Mouse (Mus musculus): ENCODE measurements around the gene Tnfrsf22.
A peak's percentile ranks its signal among the peaks of the same experiment; 100 is the strongest.
"Not testable (repeated sequence)": the region's sequence is repeated elsewhere in the genome, so short reads cannot be mapped to it uniquely, and the experiment has no call there.

The Tnfrsf22 gene

DNA sequence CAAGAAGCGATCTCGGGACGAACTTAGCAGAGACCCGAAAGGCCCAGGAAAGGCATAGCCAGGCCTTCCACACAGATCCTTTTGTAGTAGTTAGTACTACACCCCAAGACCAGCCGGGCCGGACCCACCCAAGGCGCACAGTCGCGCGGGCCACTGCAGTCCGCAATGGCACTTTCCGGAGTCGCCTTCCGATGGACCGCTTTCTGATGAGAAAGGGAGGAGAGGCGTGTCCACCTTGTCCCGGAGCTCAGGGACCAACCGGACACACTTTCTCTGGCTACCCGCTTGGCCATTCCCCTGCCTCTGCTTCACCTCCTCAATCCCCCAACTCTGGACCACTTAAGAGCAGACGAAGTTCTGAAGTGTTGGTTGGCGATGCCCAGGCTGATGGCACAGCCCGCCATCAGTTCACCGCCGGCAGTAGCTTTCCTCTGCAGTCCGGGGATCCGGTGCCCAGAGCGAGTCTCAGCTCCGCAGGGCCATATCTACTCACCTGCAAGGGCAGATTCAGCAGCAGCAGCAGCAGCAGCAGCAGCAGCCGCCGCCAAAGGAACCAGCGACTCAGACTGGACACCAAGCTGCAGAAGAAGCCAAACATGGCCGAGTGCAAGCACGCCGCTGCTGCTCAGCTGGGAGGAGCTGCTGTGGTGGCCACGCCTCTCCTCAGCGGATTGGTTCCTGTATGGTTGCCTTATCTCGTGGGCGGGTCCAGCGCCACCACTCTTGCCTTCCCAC lies at the start of gene Tnfrsf22:
Tnfrsf22 (minus strand) TSS at position 628 of the 735 bp plus-strand sequence.
- peak; percentile 84 to 85 for DNase-seq (ENCODE audit: low spot score in 2 of 2)

DNA sequence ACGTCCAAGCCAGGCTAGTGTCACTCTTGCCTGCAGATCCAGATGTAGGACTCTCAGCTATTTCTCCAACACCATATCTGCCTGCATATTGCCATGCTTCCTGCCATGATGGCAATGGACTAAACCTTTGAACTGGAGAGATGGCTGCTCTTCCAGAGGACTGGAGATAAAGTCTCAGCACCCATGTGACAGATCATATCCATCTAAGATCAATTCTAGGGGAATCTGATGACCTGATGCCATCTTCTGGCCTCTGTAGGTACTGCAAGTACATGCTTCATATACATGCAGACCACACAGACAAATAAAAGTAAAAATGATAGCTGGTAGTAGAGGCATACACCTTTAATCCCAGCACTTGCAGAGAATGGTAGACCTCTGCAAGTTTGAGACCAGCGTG lies 46.7 kb upstream of the Tnfrsf22 start:
- peak in 1 of 2 experiments; percentile 25 for DNase-seq (ENCODE audit: low spot score in 2 of 2)

DNA sequence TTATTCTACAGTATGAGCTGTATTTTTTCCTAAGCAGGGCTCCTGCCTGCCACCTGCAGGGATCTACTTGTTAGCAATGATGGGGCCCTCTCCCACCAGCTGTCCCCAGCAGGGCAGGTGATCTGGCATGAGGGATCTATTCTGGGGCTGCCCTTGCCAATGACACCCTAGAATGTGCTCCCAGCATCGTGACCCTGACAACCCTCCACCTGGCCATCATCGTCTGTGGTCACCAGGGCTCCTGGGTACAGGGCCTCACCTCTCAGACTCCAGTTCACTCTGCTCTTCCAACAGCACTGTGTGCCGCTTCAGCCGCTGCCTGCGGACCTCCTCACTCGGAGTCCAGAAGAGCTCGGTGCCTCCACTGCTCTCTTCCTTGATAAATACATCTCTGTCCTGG lies 45.1 kb upstream of the Tnfrsf22 start:
- no peak for DNase-seq (ENCODE audit: low spot score in 2 of 2)

DNA sequence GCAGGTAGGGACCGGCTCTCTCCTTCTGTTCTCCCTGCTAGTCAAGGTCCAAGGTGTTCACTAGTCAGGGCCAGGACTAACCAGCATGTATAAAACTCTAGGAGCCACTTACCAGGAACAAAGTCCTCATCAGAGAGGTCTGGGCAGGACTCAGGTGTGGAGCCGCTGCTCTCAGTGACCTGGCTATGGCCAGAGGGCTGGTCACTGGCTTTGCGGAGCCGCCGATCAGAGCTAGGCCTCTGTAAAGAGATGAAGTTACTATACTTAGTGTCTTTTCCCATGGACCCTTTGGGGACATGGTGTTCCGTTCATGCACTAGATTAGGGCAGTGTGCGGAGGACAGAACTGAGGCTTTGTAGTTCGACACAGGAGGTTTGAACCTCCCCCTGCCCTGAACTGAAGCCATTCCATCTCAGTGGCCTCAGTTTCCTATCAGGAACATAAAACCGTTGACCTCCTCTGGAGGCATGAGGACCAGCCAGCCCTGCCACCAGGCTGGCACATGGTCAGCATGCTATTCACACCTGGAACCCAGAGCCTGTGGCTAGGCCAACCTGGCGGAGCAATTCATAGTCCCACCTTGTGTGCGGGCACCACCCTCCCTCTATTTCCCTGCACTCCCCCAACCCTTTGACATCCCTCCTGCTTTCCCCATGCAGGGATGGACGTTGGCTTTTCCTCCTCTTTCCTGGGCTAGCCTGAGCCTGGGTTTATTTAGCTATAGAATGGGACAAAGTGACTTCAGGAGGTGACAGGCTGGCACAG lies 43.5 kb upstream of the Tnfrsf22 start:
- no peak for DNase-seq (ENCODE audit: low spot score in 2 of 2)

DNA sequence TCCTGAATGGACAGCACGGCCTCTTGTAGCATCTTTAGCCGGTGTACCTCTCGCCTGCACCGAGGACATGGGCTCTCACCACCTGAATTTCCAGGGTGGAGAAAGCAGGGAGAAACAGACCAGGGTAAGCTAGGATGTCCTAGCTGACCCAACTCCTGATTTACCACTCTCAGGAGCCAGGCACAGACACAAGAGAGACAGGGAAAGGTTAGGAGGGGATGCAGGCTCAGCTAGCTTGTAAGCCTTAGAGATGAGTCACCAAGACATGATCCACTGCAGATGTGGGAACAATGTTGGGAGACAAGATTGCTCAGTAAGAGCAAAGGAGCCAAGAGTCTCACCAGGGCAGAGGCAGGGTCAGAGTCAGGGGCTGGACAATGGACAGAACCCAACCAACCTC lies 42.4 kb upstream of the Tnfrsf22 start:
- DNase-seq (ENCODE audit: low spot score in 2 of 2): no peak

DNA sequence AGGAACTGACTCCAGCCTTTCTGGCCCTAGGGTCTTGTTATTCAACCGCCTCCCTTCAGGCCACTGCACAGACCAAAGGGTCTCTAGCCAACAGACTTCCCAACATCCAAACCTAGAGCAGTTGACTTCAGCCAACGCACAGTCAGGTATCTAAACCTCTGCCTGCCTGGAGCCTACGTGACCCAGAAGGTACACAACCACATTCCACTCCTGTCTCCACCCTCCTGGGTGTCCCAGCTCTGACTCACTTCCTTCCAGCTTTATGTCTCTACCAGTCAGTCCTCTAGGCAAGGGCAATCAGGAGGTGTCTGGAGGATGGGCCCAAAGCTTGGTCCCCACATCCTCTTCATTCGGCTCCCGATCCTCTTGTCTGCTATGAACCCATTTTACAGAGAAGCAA lies 41.7 kb upstream of the Tnfrsf22 start:
- DNase-seq (ENCODE audit: low spot score in 2 of 2): no peak

DNA sequence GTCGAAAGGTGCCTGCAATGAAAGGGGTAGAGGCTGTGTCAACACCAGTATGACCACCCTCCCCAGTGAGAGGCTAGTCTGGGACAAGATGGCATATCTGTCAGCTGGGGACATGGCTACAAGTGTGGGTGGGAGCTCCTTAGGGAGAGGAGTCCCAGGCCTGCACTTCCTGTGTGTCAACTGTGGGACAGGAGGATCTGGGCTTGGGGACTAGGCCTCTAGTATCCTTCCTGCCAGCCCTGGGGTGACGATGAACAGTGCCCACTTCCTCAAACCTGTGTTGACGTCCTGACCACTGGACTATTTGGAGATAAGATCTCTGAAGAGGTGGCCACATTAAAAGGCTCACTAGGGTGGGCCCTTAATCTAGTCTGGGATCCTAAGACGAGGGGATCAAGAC lies 40.5 kb upstream of the Tnfrsf22 start:
- DNase-seq (ENCODE audit: low spot score in 2 of 2): no peak

DNA sequence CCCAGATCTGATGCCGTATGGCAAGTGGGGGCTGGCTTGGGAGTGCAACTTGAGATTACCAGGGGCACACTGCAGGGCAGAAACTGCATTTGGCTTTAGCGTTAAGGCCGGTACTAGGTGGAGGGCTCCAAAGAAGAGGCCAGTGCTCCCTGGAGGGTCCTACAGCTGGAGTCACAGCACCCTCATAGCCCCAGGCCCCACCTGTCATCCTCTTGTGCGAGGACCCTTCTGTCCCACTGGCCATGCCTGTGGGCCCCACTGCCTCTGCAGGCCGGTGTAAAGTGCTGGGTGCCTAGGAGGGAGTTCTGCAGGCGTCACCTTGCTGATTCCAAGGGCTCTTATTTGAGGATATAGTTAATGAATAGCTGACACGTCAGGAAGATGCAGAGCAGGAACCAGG lies 40.0 kb upstream of the Tnfrsf22 start:
- no peak for DNase-seq (ENCODE audit: low spot score in 2 of 2)

DNA sequence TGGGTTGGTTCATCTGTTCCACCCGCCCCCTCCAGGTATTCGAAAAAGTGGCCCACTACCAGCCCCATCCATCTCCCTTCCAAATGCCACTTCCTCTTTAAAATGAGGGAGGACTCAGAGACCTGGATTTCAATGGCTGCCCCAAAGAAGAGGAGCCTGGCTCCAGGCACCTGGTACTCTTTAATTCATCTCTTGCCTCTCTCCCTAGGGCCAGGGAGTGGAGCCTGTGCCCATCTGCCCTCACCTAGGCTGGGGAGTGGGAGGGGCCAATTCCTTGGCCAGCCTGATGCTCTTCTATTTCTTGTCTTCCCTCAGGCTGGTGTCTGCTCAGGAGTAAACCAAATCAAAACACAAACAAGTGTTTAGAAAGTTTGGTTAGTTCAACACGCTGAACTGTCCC lies 37.2 kb upstream of the Tnfrsf22 start:
- DNase-seq (ENCODE audit: low spot score in 2 of 2): not testable (repeated sequence)

DNA sequence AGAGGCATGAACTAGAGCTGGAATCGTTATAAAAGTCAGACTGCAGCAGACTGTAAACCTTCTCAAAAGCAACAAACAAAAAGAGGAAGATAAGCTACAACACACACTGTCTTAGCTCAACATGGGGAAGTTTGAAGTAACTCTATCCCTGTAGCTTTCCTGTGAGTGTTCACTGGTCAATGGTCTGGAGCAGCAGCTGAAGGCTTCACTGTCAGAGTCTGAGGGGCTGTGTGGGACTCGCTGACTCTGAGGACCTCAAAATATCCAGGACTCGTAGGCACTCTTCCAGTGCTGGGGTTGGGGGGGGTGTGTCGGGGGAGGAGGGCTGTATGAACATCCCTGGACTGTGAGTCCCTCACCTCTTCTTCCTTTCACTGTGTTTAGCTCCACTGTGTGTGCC lies 36.7 kb upstream of the Tnfrsf22 start:
- not testable (repeated sequence) for DNase-seq (ENCODE audit: low spot score in 2 of 2)

DNA sequence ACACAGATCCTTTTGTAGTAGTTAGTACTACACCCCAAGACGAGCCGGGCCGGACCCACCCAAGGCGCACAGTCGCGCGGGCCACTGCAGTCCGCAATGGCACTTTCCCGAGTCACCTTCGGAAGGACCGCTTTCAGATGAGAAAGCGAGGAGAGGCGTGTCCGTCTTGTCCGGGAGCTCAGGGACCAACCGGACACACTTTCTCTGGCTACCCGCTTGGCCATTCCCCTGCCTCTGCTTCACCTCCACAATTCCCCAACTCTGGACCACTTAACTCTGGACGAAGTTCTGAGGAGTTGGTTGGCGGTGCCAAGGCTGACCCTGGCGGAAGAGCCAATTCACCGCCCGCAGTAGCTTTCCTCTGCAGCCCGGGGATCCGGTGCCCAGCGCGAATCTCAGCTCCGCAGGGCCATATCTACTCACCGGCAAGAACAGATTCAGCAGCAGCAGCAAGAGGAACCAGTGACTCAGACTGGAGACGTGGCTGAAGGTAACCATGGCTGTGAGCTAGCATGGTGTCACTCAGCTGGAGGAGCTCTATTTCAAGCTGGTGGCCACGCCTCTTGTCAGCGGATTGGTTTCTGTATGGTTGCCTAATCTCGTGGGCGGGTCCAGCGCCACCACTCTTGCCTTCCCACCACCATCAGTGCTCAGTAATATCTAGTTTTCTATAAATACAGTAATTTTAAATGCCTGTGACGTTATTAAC lies 36.1 kb upstream of the Tnfrsf22 start, which contains the start of gene Tnfrsf23:
Tnfrsf23 (minus strand) TSS at position 514 of the 709 bp plus-strand sequence.
- DNase-seq (ENCODE audit: low spot score in 2 of 2): peak; percentile 78 to 79

DNA sequence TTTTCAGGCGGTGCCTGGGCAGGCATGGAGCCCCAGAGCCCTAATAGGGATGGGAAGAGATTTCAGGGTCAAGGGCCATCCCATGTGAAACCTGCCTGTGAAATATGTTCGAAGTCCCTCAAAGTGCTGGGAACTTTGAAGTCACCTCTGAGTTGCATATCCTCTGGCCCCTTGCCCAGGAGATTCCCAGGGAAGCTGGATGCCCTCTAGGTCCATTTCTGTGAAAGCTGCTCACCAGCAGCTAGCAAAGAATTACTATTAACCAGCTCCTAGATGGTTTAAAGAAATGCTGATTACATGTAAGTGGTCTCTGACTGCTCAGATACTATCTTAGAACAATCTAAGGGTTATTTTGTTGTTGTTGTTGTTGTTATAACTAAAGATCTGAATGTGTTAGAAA lies 35.1 kb upstream of the Tnfrsf22 start:
- not testable (repeated sequence) for DNase-seq (ENCODE audit: low spot score in 2 of 2)

DNA sequence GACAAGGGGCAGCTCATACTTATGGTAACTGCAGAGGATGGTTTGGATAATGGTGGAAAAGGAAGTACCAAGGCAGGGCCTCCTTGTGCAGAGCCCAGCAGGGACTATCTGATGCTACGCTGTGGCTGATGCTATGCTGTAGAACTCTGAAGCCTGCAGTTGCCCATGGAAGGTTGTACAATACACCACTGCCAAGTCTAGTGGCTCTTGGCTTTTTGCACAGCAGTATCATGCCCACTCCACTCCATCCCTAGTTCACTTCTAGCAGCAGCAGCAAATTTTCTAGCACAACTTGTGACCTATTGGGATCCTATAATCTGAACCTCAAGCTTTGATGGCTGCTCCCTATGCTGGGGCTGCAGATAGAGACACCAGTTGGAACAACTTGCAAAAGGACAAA lies 32.1 kb upstream of the Tnfrsf22 start:
- DNase-seq (ENCODE audit: low spot score in 2 of 2): no peak

DNA sequence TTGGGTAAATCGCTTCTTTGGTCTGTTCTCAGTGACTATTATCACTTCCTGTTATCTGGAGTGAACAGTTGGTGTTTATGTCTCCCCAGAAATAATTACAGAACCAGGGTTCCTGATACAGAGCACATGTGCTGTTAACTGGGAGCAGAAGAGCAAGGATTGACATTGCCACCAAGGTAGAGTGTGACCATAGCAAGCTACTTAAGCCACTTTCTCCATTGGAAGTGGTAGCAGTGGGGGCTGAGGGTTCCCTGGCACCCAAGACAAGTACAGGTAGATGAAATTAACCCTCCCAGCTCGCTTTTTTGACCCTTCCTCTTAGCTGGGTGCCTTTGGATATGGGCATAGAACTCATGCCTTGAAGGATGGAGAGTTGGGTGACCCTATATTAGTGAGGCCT lies 31.4 kb upstream of the Tnfrsf22 start:
- not testable (repeated sequence) for DNase-seq (ENCODE audit: low spot score in 2 of 2)

DNA sequence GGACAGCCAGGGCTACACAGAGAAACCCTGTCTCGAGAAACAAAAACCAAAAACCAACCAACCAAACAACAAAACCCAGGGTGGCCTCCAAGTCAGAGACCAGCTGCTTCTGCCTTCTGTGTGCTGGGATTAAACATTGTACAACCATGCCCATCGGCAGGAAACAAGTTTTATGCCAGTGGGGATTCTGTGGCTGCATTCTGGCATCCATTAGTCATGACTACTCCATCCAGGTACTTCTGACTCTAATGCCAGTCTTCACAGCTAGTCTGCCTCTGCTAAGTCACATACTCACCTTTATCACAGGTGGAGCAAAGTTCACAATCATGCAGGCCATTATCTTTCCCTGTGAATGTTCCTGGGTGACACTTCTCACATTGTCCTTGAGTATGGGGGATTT lies 30.2 kb upstream of the Tnfrsf22 start:
- not testable (repeated sequence) for DNase-seq (ENCODE audit: low spot score in 2 of 2)

DNA sequence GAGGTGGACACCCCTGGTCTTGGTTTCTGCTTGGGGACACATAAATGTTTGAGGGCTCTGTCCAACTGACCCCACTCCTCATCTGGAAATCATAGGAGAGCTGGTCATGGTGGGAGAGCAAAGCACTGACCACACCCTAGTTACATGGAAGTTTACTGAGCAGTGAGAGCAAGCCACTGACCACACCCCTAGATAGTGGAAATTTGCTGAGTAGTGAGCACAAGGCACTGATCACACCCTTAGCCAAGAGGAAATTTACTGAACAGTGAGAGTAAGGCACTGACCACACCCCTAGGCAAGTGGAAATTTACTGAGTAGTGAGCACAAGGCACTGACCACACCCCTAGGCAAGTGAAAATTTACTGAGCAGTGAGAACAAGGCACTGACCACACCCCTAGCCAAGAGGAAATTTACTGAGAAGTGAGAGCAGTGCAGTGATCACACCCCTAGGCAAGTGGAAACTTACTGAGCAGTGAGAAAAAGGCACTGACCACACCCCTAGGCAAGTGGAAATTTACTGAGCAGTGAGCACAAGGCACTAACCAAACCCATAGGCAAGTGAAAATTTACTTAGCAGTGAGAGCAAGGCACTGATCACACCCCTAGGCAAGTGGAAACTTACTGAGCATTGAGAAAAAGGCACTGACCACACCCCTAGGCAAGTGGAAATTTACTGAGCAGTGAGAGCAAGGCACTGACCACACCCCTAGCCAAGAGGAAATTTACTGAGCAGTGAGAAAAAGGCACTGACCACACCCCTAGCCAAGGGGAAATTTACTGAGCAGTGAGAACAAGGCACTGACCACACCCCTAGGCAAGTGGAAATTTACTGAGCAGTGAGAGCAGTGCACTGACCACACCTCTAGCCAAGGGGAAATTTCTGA lies 17.2 kb upstream of the Tnfrsf22 start:
- DNase-seq (ENCODE audit: low spot score in 2 of 2): no peak

DNA sequence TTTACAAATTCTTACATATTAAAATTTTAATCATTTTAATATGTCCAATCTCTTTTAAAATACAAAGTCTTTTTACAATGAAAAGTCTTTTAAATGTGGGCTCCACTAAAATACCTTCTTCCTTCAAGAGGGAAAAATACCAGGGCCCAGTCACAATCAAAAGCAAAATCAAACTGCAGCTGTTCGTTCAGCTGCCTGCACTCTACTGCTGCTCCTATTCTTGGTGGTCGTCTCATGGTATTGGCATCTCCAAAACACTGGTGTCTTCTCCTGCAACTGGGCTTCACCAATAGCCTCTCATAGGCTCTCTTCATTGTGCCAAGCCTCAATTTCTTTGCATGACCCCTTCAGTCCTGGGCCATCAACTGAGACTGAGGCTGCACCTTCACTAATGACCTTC lies 14.0 kb upstream of the Tnfrsf22 start:
- no peak for DNase-seq (ENCODE audit: low spot score in 2 of 2)

DNA sequence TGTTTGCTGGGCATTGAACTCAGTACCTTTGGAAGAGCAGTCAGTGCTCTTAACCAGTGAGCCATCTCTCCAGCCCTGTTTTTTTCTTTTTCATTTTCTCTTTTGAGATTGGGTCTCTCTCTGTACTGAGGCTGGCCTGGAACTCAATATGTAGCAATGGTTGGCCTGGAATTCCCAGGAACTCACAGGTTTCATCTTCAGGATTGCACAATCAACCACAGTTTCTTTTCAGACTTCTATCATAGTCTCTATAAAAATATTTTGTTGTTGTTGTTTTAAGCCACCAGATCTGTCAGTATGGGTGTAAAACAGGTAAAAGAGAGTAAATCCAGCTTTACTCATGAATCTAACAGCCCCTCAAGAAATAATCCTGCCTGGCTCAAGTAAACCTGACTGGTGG lies 11.3 kb upstream of the Tnfrsf22 start:
- DNase-seq (ENCODE audit: low spot score in 2 of 2): no peak

DNA sequence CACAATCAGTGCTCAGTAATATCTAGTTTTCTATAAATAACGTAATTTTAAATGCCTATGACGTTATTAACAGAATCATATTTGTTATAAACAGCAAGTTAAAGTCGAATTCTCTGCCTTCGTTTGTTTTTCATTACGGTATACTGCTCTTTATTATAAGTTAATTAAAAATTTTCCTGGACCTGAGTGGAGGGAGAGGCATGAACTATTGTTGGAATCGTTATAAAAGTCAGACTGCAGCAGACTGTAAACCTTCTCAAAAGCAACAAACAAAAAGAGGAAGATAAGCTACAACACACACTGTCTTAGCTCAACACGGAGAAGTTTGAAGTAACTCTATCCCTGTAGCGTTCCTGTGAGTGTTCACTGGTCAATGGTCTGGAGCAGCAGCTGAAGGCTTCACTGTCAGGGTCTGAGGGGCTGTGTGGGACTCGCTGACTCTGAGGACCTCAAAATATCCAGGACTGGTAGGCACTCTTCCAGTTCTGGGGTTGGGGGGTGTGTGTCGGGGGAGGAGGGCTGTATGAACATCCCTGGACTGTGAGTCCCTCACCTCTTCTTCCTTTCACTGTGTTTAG lies 397 bp upstream of the Tnfrsf22 start:
- DNase-seq (ENCODE audit: low spot score in 2 of 2): not testable (repeated sequence)

DNA sequence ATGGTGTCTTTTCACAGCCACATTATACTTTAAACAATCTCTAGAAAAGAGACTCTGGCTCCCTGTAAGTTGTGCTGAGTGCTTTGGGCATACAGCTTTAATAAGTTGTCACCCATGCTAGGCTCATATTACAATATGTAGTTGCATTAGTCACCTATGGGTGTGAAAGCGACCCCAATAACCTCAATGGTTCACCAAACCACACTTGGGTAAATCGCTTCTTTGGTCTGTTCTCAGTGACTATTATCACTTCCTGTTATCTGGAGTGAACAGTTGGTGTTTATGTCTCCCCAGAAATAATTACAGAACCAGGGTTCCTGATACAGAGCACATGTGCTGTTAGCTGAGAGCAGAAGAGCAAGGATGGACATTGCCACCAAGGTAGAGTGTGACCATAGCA lies 5.5 kb downstream of the Tnfrsf22 start:
- not testable (repeated sequence) for DNase-seq (ENCODE audit: low spot score in 2 of 2)

DNA sequence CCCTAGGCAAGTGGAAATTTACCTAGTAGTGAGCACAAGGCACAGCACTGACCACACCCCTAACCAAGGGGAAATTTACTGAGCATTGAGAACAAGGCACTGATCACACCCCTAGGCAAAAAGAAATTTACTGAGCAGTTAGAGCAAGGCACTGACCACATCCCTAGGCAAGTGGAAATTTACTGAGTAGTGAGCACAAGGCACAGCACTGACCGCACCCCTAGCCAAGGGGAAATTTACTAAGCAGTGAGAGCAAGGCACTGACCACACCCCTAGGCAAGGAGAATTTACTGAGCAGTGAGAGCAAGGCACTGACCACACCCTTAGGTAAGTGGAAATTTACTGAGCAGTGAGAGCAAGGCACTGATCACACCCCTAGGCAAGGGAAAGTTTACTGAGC lies 12.8 kb downstream of the Tnfrsf22 start:
- DNase-seq (ENCODE audit: low spot score in 2 of 2): no peak

All from spleen, postnatal 36 days (tissue).